Mouse (Mus musculus) myocyte (in vitro differentiated cells): ENCODE data around the gene Prr15l.

Experiments
- E2F4 ChIP-seq: IDR thresholded peaks from one replicate; pipeline ENCODE4 v1.6.1; 2011; ENCODE audit warnings: mild to moderate bottlenecking, control low read depth, moderate library complexity; ENCODE audit not compliant: insufficient read depth
- POLR2A ChIP-seq: IDR thresholded peaks from one replicate; pipeline ENCODE4 v1.6.1; 2011; ENCODE audit warnings: low read depth, mild to moderate bottlenecking, control low read depth, moderate library complexity; ENCODE audit not compliant: insufficient read length
- POLR2AphosphoS2 ChIP-seq: IDR thresholded peaks from one replicate; pipeline ENCODE4 v1.6.1; 2011; ENCODE audit warnings: low read depth, control low read depth; ENCODE audit not compliant: insufficient read length
- TCF12 ChIP-seq: IDR thresholded peaks from one replicate; pipeline ENCODE4 v1.6.1; 2011; ENCODE audit warnings: mild to moderate bottlenecking, control low read depth; ENCODE audit not compliant: poor library complexity, insufficient read depth, severe bottlenecking

GRCm38 (mm10) chr11:96955094-96955493 is 27.2 kb downstream of the Prr15l start:
- no peak for TF ChIP-seq POLR2AphosphoS2
- TF ChIP-seq POLR2A = no peak
- TF ChIP-seq E2F4 = no peak
- TF ChIP-seq TCF12 = no peak
